In the genomic region with DNA sequence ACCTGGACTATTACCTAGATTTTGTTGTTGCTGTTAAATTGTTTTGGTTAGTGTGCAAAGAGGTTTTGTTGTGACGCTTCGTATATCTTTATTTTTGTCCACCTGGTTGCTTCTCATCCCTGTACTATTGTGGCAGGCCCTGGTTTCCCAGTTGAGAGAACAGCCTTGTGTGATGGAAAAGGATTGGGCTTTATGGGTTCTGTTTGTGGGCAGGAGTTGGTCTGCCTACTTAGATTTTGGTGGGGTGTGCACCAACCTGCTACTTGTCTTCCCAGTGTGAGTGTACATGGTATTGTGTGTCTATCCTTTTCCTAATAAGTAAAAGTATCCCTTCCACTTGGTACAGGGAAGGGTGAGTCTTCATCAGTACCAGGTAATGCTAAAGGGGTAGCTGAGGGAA, we compare ENCODE assay signal across 8 mouse cellular contexts. TPM values are rescaled to one million over a fixed set of nuclear protein-coding genes. Genes with fewer than 3 reads are reported as not detected.
A peak's percentile ranks its signal among the peaks of the same experiment; 100 is the strongest.
DNase-seq lines count a peak whose midpoint lies in the region; ATAC-seq and TF ChIP-seq lines count a peak whose summit lies in the region.

No protein-coding gene starts in this region.

- H3K9ac ChIP-seq in intestine, embryonic 14.5 days (ENCODE audit: low read length), result 0 out of 2 replicates have a peak overlapping the region, but pooled peaks have one; percentile 37
- no peak overlapping the region for H3K9ac ChIP-seq in neural tube, embryonic 12.5 days

- no peak for ATAC-seq in intestine, embryonic 14.5 days (replicated peaks; ENCODE audit: low FRiP score, low TSS enrichment, low read depth)
- ATAC-seq in neural tube, embryonic 12.5 days (ENCODE audit: low FRiP score, low read depth), result no peak
- no peak for ATAC-seq in activated CD4-positive, CD25-positive, alpha-beta regulatory T cell, adult 4 months

- DNase-seq in frontal cortex, postnatal 10 days (ENCODE audit: low spot score in 2 of 2), result peak; percentile 2
- no peak for DNase-seq in frontal cortex, postnatal 25 days (ENCODE audit: low spot score in 2 of 2)
- peak; percentile 0 for DNase-seq in thymus, postnatal 25 days
- DNase-seq in thymus, adult 2 months, result no peak
- no peak for DNase-seq in intestine, embryonic 14.5 days (ENCODE audit: low spot score)
- no peak for DNase-seq in adrenal gland, adult 8-10 months

- no peak for TF ChIP-seq POLR2A in thymus, adult 2 months (IDR thresholded peaks at IDR 0.05; ENCODE audit: control insufficient read depth, extremely low read depth, insufficient read depth, low read length, poor library complexity)

- whole genome bisulfite sequencing in thymus, adult 2 months, result 88% methylated on average over 2 of the region's 2 CpGs
- WGBS in intestine, embryonic 14.5 days, result 77% methylated on average over 2 of the region's 2 CpGs
- WGBS in neural tube, embryonic 12.5 days, result 93% methylated on average over 2 of the region's 2 CpGs

- H3K27me3 ChIP-seq in thymus, adult 2 months (ENCODE audit: control insufficient read depth, insufficient read depth, low read length), result no peaks in the 10 kb centered on the region
- H3K27me3 ChIP-seq in intestine, embryonic 14.5 days (replicated peaks; ENCODE audit: control insufficient read depth, insufficient read depth, low read length), result no peaks in the 10 kb centered on the region
- no peaks in the 10 kb centered on the region for H3K27me3 ChIP-seq in neural tube, embryonic 12.5 days (replicated peaks)

- no peaks in the 10 kb centered on the region for H3K9me3 ChIP-seq in intestine, embryonic 14.5 days (ENCODE audit: control insufficient read depth, low read length)
- H3K9me3 ChIP-seq in neural tube, embryonic 12.5 days, result no peaks in the 10 kb centered on the region

- peak overlapping the region; percentile 78 for H3K4me2 ChIP-seq in intestine, embryonic 14.5 days (ENCODE audit: low read length)
- peak overlapping the region; percentile 74 for H3K4me2 ChIP-seq in neural tube, embryonic 12.5 days (replicated peaks)

- no peak for TF ChIP-seq CTCF in thymus, adult 2 months (IDR thresholded peaks at IDR 0.05; ENCODE audit: borderline replicate concordance, control insufficient read depth, extremely low read depth, insufficient read depth, low read length, poor library complexity)

- H3K36me3 ChIP-seq in thymus, adult 2 months (ENCODE audit: control insufficient read depth, insufficient read depth, low read length), result no peaks in the 10 kb centered on the region
- H3K36me3 ChIP-seq in intestine, embryonic 14.5 days (ENCODE audit: control insufficient read depth, insufficient read depth, low read length), result no peaks in the 10 kb centered on the region
- H3K36me3 ChIP-seq in neural tube, embryonic 12.5 days, result no peaks in the 10 kb centered on the region

- peaks cover 25% of the 10 kb centered on the region for H3K4me1 ChIP-seq in thymus, adult 2 months (replicated peaks; ENCODE audit: control insufficient read depth, insufficient read depth, low read length)
- peaks cover 30% of the 10 kb centered on the region for H3K4me1 ChIP-seq in intestine, embryonic 14.5 days (replicated peaks; ENCODE audit: control insufficient read depth, insufficient read depth, low read length)
- peaks cover 60% of the 10 kb centered on the region for H3K4me1 ChIP-seq in neural tube, embryonic 12.5 days

- H3K4me3 ChIP-seq in thymus, adult 2 months (ENCODE audit: control insufficient read depth, insufficient read depth, low read length), result no peak overlapping the region
- H3K4me3 ChIP-seq in intestine, embryonic 14.5 days (ENCODE audit: low read depth, low read length), result peak overlapping the region; percentile 83; the same call in 1 of the 2 replicates
- H3K4me3 ChIP-seq in neural tube, embryonic 12.5 days, result no peak overlapping the region

- no peak overlapping the region for H3K27ac ChIP-seq in thymus, adult 2 months (ENCODE audit: control insufficient read depth, insufficient read depth, low read length)
- no peak overlapping the region for H3K27ac ChIP-seq in intestine, embryonic 14.5 days (ENCODE audit: low read depth)
- H3K27ac ChIP-seq in neural tube, embryonic 12.5 days, result no peak overlapping the region

RNA-seq across cellular contexts. Expression of gene Atf5, which starts 2.9 kb away (rescaled TPM):
- 76.5 and 102 TPM in 2 replicates for polyA plus RNA-seq in thymus, adult 2 months (2012; rRNA removed)
- polyA plus RNA-seq in intestine, embryonic 14.5 days (2014; fragmentation: Nextera tagmentation; extraction: Ambion mirVana), result 2.4 and 3.0 TPM in 2 replicates
- 4.8 and 5.1 TPM in 2 replicates for polyA plus RNA-seq in neural tube, embryonic 12.5 days (2016; fragmentation: Nextera tagmentation; extraction: Ambion mirVana)
- total RNA-seq in adrenal gland, adult 8-10 months (2022), result 100 to 1,000 TPM in 1 of 4 experiments, 10 to 100 TPM in 3; 76.2 to 108 (median 82.7) TPM
- polyA plus RNA-seq in activated CD4-positive, CD25-positive, alpha-beta regulatory T cell, adult 4 months (2017; shearing (Covaris generic)), result 1 to 10 TPM in 1 of 2 experiments, not detected in 1; 1.1 TPM

RNA-seq across cellular contexts. Expression of gene Il4i1, which starts 3.2 kb away (rescaled TPM):
- 71.7 and 74.4 TPM in 2 replicates for polyA plus RNA-seq in thymus, adult 2 months (2012; rRNA removed)
- 2.0 TPM in 2 replicates for polyA plus RNA-seq in intestine, embryonic 14.5 days (2014; fragmentation: Nextera tagmentation; extraction: Ambion mirVana)
- 1.5 and 1.6 TPM in 2 replicates for polyA plus RNA-seq in neural tube, embryonic 12.5 days (2016; fragmentation: Nextera tagmentation; extraction: Ambion mirVana)
- total RNA-seq in adrenal gland, adult 8-10 months (2022), result 1 to 10 TPM; 1.7 to 3.7 (median 2.5) TPM
- polyA plus RNA-seq in activated CD4-positive, CD25-positive, alpha-beta regulatory T cell, adult 4 months (2017; shearing (Covaris generic)), result 1 to 10 TPM; 2.0 to 4.1 TPM

RNA-seq across cellular contexts. Expression of gene Nup62, which starts 3.5 kb away (rescaled TPM):
- 189 and 223 TPM in 2 replicates for polyA plus RNA-seq in thymus, adult 2 months (2012; rRNA removed)
- 65.8 and 68.8 TPM in 2 replicates for polyA plus RNA-seq in intestine, embryonic 14.5 days (2014; fragmentation: Nextera tagmentation; extraction: Ambion mirVana)
- 71.3 and 74.7 TPM in 2 replicates for polyA plus RNA-seq in neural tube, embryonic 12.5 days (2016; fragmentation: Nextera tagmentation; extraction: Ambion mirVana)
- total RNA-seq in adrenal gland, adult 8-10 months (2022), result 10 to 100 TPM; 33.8 to 42.8 (median 37.8) TPM
- polyA plus RNA-seq in activated CD4-positive, CD25-positive, alpha-beta regulatory T cell, adult 4 months (2017; shearing (Covaris generic)), result 10 to 100 TPM; 32.1 to 47.7 TPM

RNA-seq across cellular contexts. Expression of gene Akt1s1, which starts 29.4 kb away (rescaled TPM):
- 91.4 and 120 TPM in 2 replicates for polyA plus RNA-seq in thymus, adult 2 months (2012; rRNA removed)
- 63.7 and 68.0 TPM in 2 replicates for polyA plus RNA-seq in intestine, embryonic 14.5 days (2014; fragmentation: Nextera tagmentation; extraction: Ambion mirVana)
- polyA plus RNA-seq in neural tube, embryonic 12.5 days (2016; fragmentation: Nextera tagmentation; extraction: Ambion mirVana), result 108 and 116 TPM in 2 replicates
- total RNA-seq in adrenal gland, adult 8-10 months (2022), result 100 to 1,000 TPM; 106 to 137 (median 120) TPM
- polyA plus RNA-seq in activated CD4-positive, CD25-positive, alpha-beta regulatory T cell, adult 4 months (2017; shearing (Covaris generic)), result 1 to 10 TPM; 3.0 to 4.7 TPM

RNA-seq across cellular contexts. Expression of gene Tbc1d17, which starts 29.5 kb away (rescaled TPM):
- polyA plus RNA-seq in thymus, adult 2 months (2012; rRNA removed), result 138 and 151 TPM in 2 replicates
- polyA plus RNA-seq in intestine, embryonic 14.5 days (2014; fragmentation: Nextera tagmentation; extraction: Ambion mirVana), result 72.4 and 74.8 TPM in 2 replicates
- polyA plus RNA-seq in neural tube, embryonic 12.5 days (2016; fragmentation: Nextera tagmentation; extraction: Ambion mirVana), result 95.4 and 101 TPM in 2 replicates
- total RNA-seq in adrenal gland, adult 8-10 months (2022), result 10 to 100 TPM; 69.4 to 94.9 (median 86.1) TPM
- polyA plus RNA-seq in activated CD4-positive, CD25-positive, alpha-beta regulatory T cell, adult 4 months (2017; shearing (Covaris generic)), result 10 to 100 TPM; 41.0 to 63.7 TPM

Comparison
In these comparisons a context has a peak if more than half of its experiments do, and no peak if none do; other contexts are left out.
1. DNase-seq: peak in frontal cortex, postnatal 10 days (2 of 2) and thymus, postnatal 25 days (single experiment); none in frontal cortex, postnatal 25 days (0 of 2), thymus, adult 2 months (single experiment), intestine, embryonic 14.5 days (single experiment) and adrenal gland, adult 8-10 months (single experiment).
2. RNA of gene Atf5, which starts 2.9 kb away (polyA plus RNA-seq): 76.5 to 102 TPM in thymus, adult 2 months; 4.8 to 5.1 TPM in neural tube, embryonic 12.5 days, 2.4 to 3.0 TPM in intestine, embryonic 14.5 days and 1.1 TPM in activated CD4-positive, CD25-positive, alpha-beta regulatory T cell, adult 4 months; every median in the first group is over 10 times any median in the second.
3. RNA of gene Il4i1, which starts 3.2 kb away (polyA plus RNA-seq): 71.7 to 74.4 TPM in thymus, adult 2 months; 2.0 to 4.1 TPM in activated CD4-positive, CD25-positive, alpha-beta regulatory T cell, adult 4 months, 2.0 TPM in intestine, embryonic 14.5 days and 1.5 to 1.6 TPM in neural tube, embryonic 12.5 days; every median in the first group is over 10 times any median in the second.